Mouse (Mus musculus): ENCODE measurements at regions not wholly inside any gene's neighbourhood (a gene's known extent, or its start where the extent isn't known, plus 50 kb on each side); places are given as distances from the start of the nearest gene placed in this dataset.
A peak's percentile ranks its signal among the peaks of the same experiment; 100 is the strongest.

- intact Hi-C loops (cut with DNase I), result no loop called here
- WGBS, result 88% methylated on average over 6 of the region's 6 CpGs
- TF ChIP-seq EP300 (IDR thresholded peaks at IDR 0.05; ENCODE audit: insufficient read depth, low read depth, low read length) (no peak), CTCF (IDR thresholded peaks at IDR 0.05) (no peak)
- Histone ChIP-seq H3K4me1 (ENCODE audit: control insufficient read depth, insufficient read depth, low read length) (peaks cover 2% of the 10 kb centered on the region), H3K79me2 (replicated peaks; ENCODE audit: control insufficient read depth, insufficient read depth, low read length) (no peaks in the 10 kb centered on the region), H3K27me3 (ENCODE audit: control insufficient read depth, insufficient read depth, low read length) (no peaks in the 10 kb centered on the region), H3K27ac (no peak overlapping the region), H3K36me3 (ENCODE audit: control insufficient read depth, insufficient read depth, low read length) (no peaks in the 10 kb centered on the region), H3K9ac (ENCODE audit: low read depth, low read length) (no peak overlapping the region), H3K4me3 (no peak overlapping the region)
- DNase-seq, result no peak
Measured at GRCm38 (mm10) chr13:51290926-51291325, 117.5 kb upstream of the S1pr3 start.

GRCm38 (mm10) chr13:51293047-51293446 lies 115.4 kb upstream of the S1pr3 start:
- Histone ChIP-seq H3K4me1 (ENCODE audit: control insufficient read depth, insufficient read depth, low read length) (peaks cover 10% of the 10 kb centered on the region), H3K36me3 (ENCODE audit: control insufficient read depth, insufficient read depth, low read length) (no peaks in the 10 kb centered on the region), H3K9ac (ENCODE audit: low read depth, low read length) (no peak overlapping the region), H3K4me3 (no peak overlapping the region), H3K27me3 (ENCODE audit: control insufficient read depth, insufficient read depth, low read length) (no peaks in the 10 kb centered on the region), H3K79me2 (replicated peaks; ENCODE audit: control insufficient read depth, insufficient read depth, low read length) (no peaks in the 10 kb centered on the region), H3K27ac (no peak overlapping the region)
- DNase-seq, result no peak
- intact Hi-C loops (cut with DNase I), result no loop called here
- no peak for TF ChIP-seq POLR2A (IDR thresholded peaks at IDR 0.05; ENCODE audit: insufficient read depth, low read depth, low read length)
- TF ChIP-seq CTCF (IDR thresholded peaks at IDR 0.05), result no peak
- no peak for TF ChIP-seq EP300 (IDR thresholded peaks at IDR 0.05; ENCODE audit: insufficient read depth, low read depth, low read length)
- WGBS, result 44% methylated on average over 4 of the region's 4 CpGs

DNA sequence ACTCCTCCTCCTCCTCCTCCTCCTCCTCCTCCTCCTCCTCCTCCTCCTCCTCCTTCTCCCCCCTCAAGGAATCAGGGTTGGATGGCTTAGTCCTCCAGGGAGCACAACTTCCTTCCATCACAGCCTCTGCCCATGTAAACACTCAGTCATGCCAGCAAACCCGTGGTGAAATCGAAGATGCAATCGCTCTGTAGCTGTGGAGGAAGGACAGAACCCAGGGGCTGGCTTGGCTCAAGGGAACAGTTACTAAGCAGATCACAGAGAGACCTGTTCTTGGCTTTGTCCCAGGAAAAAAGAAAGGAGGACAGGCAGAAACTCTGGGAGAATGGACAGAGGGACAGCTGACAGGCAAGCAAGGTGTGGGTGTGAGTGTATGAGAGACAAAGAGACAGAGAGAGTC lies 112.6 kb upstream of the S1pr3 start:
- peaks cover 10% of the 10 kb centered on the region for H3K4me1 ChIP-seq (ENCODE audit: control insufficient read depth, insufficient read depth, low read length)
- H3K36me3 ChIP-seq (ENCODE audit: control insufficient read depth, insufficient read depth, low read length), result no peaks in the 10 kb centered on the region
- WGBS, result 13% methylated on average over 3 of the region's 3 CpGs
- H3K4me3 ChIP-seq, result no peak overlapping the region
- no peak overlapping the region for H3K27ac ChIP-seq
- peak in 1 of 2 experiments; percentile 40 for DNase-seq
- H3K79me2 ChIP-seq (replicated peaks; ENCODE audit: control insufficient read depth, insufficient read depth, low read length), result no peaks in the 10 kb centered on the region
- intact Hi-C loops (cut with DNase I), result no loop called here
- H3K9ac ChIP-seq (ENCODE audit: low read depth, low read length), result no peak overlapping the region; the same call in 1 of the 2 replicates
- H3K27me3 ChIP-seq (ENCODE audit: control insufficient read depth, insufficient read depth, low read length), result no peaks in the 10 kb centered on the region
- TF ChIP-seq EP300 (IDR thresholded peaks at IDR 0.05; ENCODE audit: insufficient read depth, low read depth, low read length) (no peak), POLR2A (IDR thresholded peaks at IDR 0.05; ENCODE audit: insufficient read depth, low read depth, low read length) (no peak), CTCF (IDR thresholded peaks at IDR 0.05) (no peak)

- DNase-seq, result no peak
- WGBS, result 84% methylated on average over 13 of the region's 13 CpGs
- Histone ChIP-seq H3K79me2 (replicated peaks; ENCODE audit: control insufficient read depth, insufficient read depth, low read length) (no peaks in the 10 kb centered on the region), H3K9ac (ENCODE audit: low read depth, low read length) (no peak overlapping the region), H3K4me1 (ENCODE audit: control insufficient read depth, insufficient read depth, low read length) (peaks cover 10% of the 10 kb centered on the region), H3K36me3 (ENCODE audit: control insufficient read depth, insufficient read depth, low read length) (no peaks in the 10 kb centered on the region), H3K4me3 (no peak overlapping the region), H3K27me3 (ENCODE audit: control insufficient read depth, insufficient read depth, low read length) (no peaks in the 10 kb centered on the region), H3K27ac (no peak overlapping the region)
- no peak for TF ChIP-seq EP300 (IDR thresholded peaks at IDR 0.05; ENCODE audit: insufficient read depth, low read depth, low read length)
- TF ChIP-seq CTCF (IDR thresholded peaks at IDR 0.05), result no peak
- no peak for TF ChIP-seq POLR2A (IDR thresholded peaks at IDR 0.05; ENCODE audit: insufficient read depth, low read depth, low read length)
- intact Hi-C loops (cut with DNase I), result no loop called here
Measured at GRCm38 (mm10) chr13:51297231-51297880, 111.1 kb upstream of the S1pr3 start.

DNA sequence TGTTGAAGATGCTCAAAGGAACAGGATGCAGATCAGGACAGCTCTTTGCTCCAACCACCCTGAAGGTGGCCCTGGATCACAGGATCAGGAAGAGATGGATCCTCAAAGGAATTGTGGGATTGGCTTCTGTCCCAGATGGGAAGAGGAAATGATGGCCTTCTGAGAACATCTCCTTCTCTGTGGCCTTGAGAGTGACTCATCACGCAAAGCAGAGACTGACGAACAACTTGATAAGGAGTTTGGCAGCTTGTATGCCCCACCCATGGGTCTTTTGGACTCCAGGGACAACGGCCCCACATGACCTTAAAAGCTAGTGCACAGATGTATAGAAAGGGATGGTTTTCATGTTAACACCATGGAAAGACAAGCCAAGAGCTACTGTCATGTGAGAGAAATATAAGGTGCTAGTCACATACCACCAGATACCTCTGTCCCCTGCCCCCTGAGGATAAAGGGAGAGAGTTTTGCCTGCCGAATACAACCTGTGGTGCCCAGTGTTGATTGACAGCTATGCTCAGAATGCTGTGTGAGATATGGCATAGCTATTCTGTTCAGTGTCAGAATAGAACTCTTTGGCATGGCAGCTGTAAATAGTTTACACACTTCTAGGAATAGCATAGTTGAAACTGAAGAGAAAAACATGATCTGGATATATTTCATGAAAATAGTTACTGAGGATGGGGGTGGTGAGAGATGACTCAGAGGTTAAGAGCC lies 109.2 kb upstream of the S1pr3 start:
- Histone ChIP-seq H3K27me3 (ENCODE audit: control insufficient read depth, insufficient read depth, low read length) (no peaks in the 10 kb centered on the region), H3K27ac (no peak overlapping the region; the same call in 1 of the 2 replicates), H3K36me3 (ENCODE audit: control insufficient read depth, insufficient read depth, low read length) (no peaks in the 10 kb centered on the region), H3K4me1 (ENCODE audit: control insufficient read depth, insufficient read depth, low read length) (peaks cover 10% of the 10 kb centered on the region), H3K9ac (ENCODE audit: low read depth, low read length) (no peak overlapping the region), H3K79me2 (replicated peaks; ENCODE audit: control insufficient read depth, insufficient read depth, low read length) (no peaks in the 10 kb centered on the region), H3K4me3 (no peak overlapping the region)
- 22% methylated on average over 4 of the region's 4 CpGs for WGBS
- TF ChIP-seq CTCF (IDR thresholded peaks at IDR 0.05), result no peak
- peak; percentile 57; the same call in 1 of the 2 replicates for TF ChIP-seq EP300 (IDR thresholded peaks at IDR 0.05; ENCODE audit: insufficient read depth, low read depth, low read length)
- no peak for TF ChIP-seq POLR2A (IDR thresholded peaks at IDR 0.05; ENCODE audit: insufficient read depth, low read depth, low read length)
- intact Hi-C loops (cut with DNase I), result no loop called here
- peak in 1 of 2 experiments; percentile 48 for DNase-seq

GRCm38 (mm10) chr13:51301476-51301875 lies 107.0 kb upstream of the S1pr3 start:
- TF ChIP-seq POLR2A (IDR thresholded peaks at IDR 0.05; ENCODE audit: insufficient read depth, low read depth, low read length) (no peak), EP300 (IDR thresholded peaks at IDR 0.05; ENCODE audit: insufficient read depth, low read depth, low read length) (no peak), CTCF (IDR thresholded peaks at IDR 0.05) (no peak)
- intact Hi-C loops (cut with DNase I), result loop anchor here (5.0 kb wide), 1 partner anchor 111 kb away; no protein-coding TSS in a partner anchor
- 69% methylated on average over 7 of the region's 7 CpGs for WGBS
- no peak for DNase-seq
- no peak overlapping the region for H3K4me3 ChIP-seq
- no peak overlapping the region for H3K9ac ChIP-seq (ENCODE audit: low read depth, low read length)
- no peaks in the 10 kb centered on the region for H3K27me3 ChIP-seq (ENCODE audit: control insufficient read depth, insufficient read depth, low read length)
- H3K4me1 ChIP-seq (ENCODE audit: control insufficient read depth, insufficient read depth, low read length), result peaks cover 5% of the 10 kb centered on the region
- H3K36me3 ChIP-seq (ENCODE audit: control insufficient read depth, insufficient read depth, low read length), result no peaks in the 10 kb centered on the region
- H3K79me2 ChIP-seq (replicated peaks; ENCODE audit: control insufficient read depth, insufficient read depth, low read length), result no peaks in the 10 kb centered on the region
- H3K27ac ChIP-seq, result no peak overlapping the region

All from heart, adult 2 months (tissue).